Mouse (Mus musculus) E14TG2a.4 (cell line): ENCODE data around the gene Xrcc1.

Experiments used
- CTCF ChIP-seq: conservative IDR thresholded peaks from 2 replicates; pipeline ENCODE4 v1.5.1; 2014; ENCODE audit warnings: low read length
- POU5F1 ChIP-seq: IDR thresholded peaks from 2 replicates; pipeline ENCODE4 v1.6.1; 2014; ENCODE audit warnings: low read length, borderline replicate concordance

DNA sequence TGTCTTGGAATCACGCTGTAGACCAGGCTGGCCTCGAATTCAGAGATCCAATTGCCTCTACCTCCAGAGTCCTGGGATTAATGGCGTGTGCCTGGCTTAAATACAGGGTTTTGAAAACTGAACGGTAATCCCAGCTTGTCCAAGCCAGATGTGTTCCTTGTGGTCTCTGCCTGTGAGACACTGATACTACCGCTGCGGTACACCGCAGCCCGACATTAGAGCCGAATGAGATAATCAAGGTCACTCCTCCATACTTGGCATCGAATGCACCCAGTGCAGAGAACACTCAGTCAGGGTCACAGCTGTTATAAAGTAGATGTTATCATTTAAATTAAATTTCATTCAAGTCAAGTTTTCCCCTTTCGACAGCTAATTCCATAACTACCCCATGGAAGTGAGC, 17.2 kb upstream of the Xrcc1 start:
- TF ChIP-seq CTCF (no peak), POU5F1 (no peak)
